Mouse (Mus musculus): Measurements from ENCODE around the gene Abcf1. TPM values are rescaled to one million over a fixed set of nuclear protein-coding genes. Genes with fewer than 3 reads are reported as not detected.

The Abcf1 gene
- polyA plus RNA-seq, 1 experiment from 2014 or later = 71.1 TPM

- no peak overlapping the region for H3K4me2 ChIP-seq (ENCODE audit: low read depth, low read length)
- H3K9me3 ChIP-seq (ENCODE audit: control insufficient read depth, low read length) = no peaks in the 10 kb centered on the region
- no peak overlapping the region for H3K27ac ChIP-seq (ENCODE audit: low read depth, low read length)
- no peak overlapping the region for H3K9ac ChIP-seq (replicated peaks; ENCODE audit: low read depth, low read length)
- H3K4me1 ChIP-seq (ENCODE audit: control insufficient read depth, insufficient read depth, low read length) = no peaks in the 10 kb centered on the region
- no peak for ATAC-seq (ENCODE audit: low read depth)
- 97% methylated on average over 12 of the region's 12 CpGs for WGBS
- no peaks in the 10 kb centered on the region for H3K27me3 ChIP-seq (ENCODE audit: control insufficient read depth, insufficient read depth, low read length)
- H3K36me3 ChIP-seq (ENCODE audit: control insufficient read depth, insufficient read depth, low read length) = peaks cover 45% of the 10 kb centered on the region
- H3K4me3 ChIP-seq (ENCODE audit: low read depth, low read length) = no peak overlapping the region
Measured at GRCm38 (mm10) chr17:35930627-35931026, 38.9 kb downstream of the Abcf1 start.

GRCm38 (mm10) chr17:35929534-35929933 is 40.0 kb downstream of the Abcf1 start:
- 98% methylated on average over 2 of the region's 2 CpGs for WGBS
- H3K4me3 ChIP-seq (ENCODE audit: low read depth, low read length) = no peak overlapping the region
- H3K9me3 ChIP-seq (ENCODE audit: control insufficient read depth, low read length) = no peaks in the 10 kb centered on the region
- H3K9ac ChIP-seq (replicated peaks; ENCODE audit: low read depth, low read length) = no peak overlapping the region
- no peaks in the 10 kb centered on the region for H3K27me3 ChIP-seq (ENCODE audit: control insufficient read depth, insufficient read depth, low read length)
- no peak for ATAC-seq (ENCODE audit: low read depth)
- H3K36me3 ChIP-seq (ENCODE audit: control insufficient read depth, insufficient read depth, low read length) = peaks cover 52% of the 10 kb centered on the region
- H3K27ac ChIP-seq (ENCODE audit: low read depth, low read length) = no peak overlapping the region
- H3K4me2 ChIP-seq (ENCODE audit: low read depth, low read length) = no peak overlapping the region
- H3K4me1 ChIP-seq (ENCODE audit: control insufficient read depth, insufficient read depth, low read length) = no peaks in the 10 kb centered on the region

DNA sequence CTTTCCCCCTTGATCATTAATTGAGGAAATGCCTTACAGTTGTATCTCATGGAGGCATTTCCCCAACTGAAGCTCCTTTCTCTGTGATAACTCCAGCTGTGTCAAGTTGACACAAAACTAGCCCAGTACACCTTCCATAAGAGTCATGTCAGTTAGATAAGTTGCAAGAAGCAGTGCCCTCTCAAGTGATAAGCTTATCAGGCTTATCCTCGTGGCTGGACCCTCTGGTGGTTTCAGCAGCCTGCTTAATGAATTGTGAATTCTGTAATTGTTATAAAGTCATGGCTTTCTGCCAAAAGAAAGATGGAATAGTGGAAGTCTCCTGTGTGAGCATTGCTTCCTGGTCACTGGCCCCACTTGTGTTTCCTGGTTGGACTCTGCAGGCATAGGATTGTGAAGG is 42.1 kb downstream of the Abcf1 start:
- H3K36me3 ChIP-seq (ENCODE audit: control insufficient read depth, insufficient read depth, low read length) = peaks cover 62% of the 10 kb centered on the region
- no peak overlapping the region for H3K4me3 ChIP-seq (ENCODE audit: low read depth, low read length)
- no peaks in the 10 kb centered on the region for H3K9me3 ChIP-seq (ENCODE audit: control insufficient read depth, low read length)
- no peaks in the 10 kb centered on the region for H3K4me1 ChIP-seq (ENCODE audit: control insufficient read depth, insufficient read depth, low read length)
- H3K9ac ChIP-seq (replicated peaks; ENCODE audit: low read depth, low read length) = no peak overlapping the region
- no peak overlapping the region for H3K27ac ChIP-seq (ENCODE audit: low read depth, low read length)
- H3K4me2 ChIP-seq (ENCODE audit: low read depth, low read length) = no peak overlapping the region
- H3K27me3 ChIP-seq (ENCODE audit: control insufficient read depth, insufficient read depth, low read length) = no peaks in the 10 kb centered on the region
- WGBS = 78% methylated on average over 1 of the region's 1 CpGs
- ATAC-seq (ENCODE audit: low read depth) = no peak

DNA sequence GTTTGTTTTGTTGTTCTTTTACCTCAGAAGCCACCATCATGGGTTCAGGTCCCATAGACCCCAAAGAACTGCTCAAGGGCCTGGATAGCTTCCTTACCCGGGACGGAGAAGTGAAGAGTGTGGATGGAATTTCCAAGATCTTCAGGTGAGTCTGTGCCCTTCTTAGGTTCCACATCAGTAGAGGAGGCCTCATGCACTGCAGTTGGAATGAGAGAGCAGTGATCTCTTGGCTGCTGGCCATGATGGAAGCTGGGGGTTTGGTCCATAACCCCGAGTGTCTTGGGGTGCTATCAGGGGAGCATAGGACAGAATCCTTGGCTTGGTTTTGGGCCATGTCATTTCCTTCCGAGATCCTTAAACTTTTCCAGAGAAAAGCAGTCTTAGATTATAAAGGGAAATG is 46.3 kb downstream of the Abcf1 start:
- H3K4me3 ChIP-seq (ENCODE audit: low read depth, low read length) = no peak overlapping the region
- no peak overlapping the region for H3K27ac ChIP-seq (ENCODE audit: low read depth, low read length)
- no peak overlapping the region for H3K9ac ChIP-seq (replicated peaks; ENCODE audit: low read depth, low read length)
- H3K36me3 ChIP-seq (ENCODE audit: control insufficient read depth, insufficient read depth, low read length) = peaks cover 39% of the 10 kb centered on the region
- ATAC-seq (ENCODE audit: low read depth) = no peak
- H3K4me1 ChIP-seq (ENCODE audit: control insufficient read depth, insufficient read depth, low read length) = peaks cover 18% of the 10 kb centered on the region
- WGBS = 97% methylated on average over 4 of the region's 4 CpGs
- H3K4me2 ChIP-seq (ENCODE audit: low read depth, low read length) = no peak overlapping the region
- no peaks in the 10 kb centered on the region for H3K27me3 ChIP-seq (ENCODE audit: control insufficient read depth, insufficient read depth, low read length)
- H3K9me3 ChIP-seq (ENCODE audit: control insufficient read depth, low read length) = no peaks in the 10 kb centered on the region

- H3K4me2 ChIP-seq (ENCODE audit: low read depth, low read length) = no peak overlapping the region
- H3K9me3 ChIP-seq (ENCODE audit: control insufficient read depth, low read length) = no peaks in the 10 kb centered on the region
- peaks cover 32% of the 10 kb centered on the region for H3K36me3 ChIP-seq (ENCODE audit: control insufficient read depth, insufficient read depth, low read length)
- 85% methylated on average over 3 of the region's 3 CpGs for WGBS
- H3K9ac ChIP-seq (replicated peaks; ENCODE audit: low read depth, low read length) = no peak overlapping the region
- no peaks in the 10 kb centered on the region for H3K27me3 ChIP-seq (ENCODE audit: control insufficient read depth, insufficient read depth, low read length)
- H3K4me3 ChIP-seq (ENCODE audit: low read depth, low read length) = no peak overlapping the region
- peaks cover 18% of the 10 kb centered on the region for H3K4me1 ChIP-seq (ENCODE audit: control insufficient read depth, insufficient read depth, low read length)
- no peak overlapping the region for H3K27ac ChIP-seq (ENCODE audit: low read depth, low read length)
- ATAC-seq (ENCODE audit: low read depth) = no peak
Measured at GRCm38 (mm10) chr17:35922566-35922965, 47.0 kb downstream of the Abcf1 start.

DNA sequence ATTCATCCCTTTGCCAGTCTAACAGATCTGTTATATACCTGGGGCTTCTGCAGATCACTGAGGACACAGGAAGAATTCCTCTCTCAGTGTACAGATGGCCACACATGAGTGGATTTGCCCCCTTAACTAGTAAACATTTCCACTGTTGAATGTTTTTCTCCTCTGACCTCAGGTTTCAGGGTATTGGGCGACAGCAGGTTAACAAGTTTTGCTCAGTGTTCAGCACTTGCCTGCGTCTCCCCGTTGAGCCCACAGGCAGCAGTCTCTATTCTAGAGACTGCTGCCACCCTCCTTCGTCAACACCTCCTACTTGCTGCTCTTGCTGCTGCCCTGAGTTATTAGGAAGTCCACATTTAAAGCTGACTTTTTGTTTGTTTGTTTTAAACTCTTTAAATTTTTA is 47.9 kb downstream of the Abcf1 start:
- Histone ChIP-seq H3K27me3 (ENCODE audit: control insufficient read depth, insufficient read depth, low read length) (no peaks in the 10 kb centered on the region), H3K4me1 (ENCODE audit: control insufficient read depth, insufficient read depth, low read length) (peaks cover 18% of the 10 kb centered on the region), H3K4me2 (ENCODE audit: low read depth, low read length) (no peak overlapping the region), H3K4me3 (ENCODE audit: low read depth, low read length) (no peak overlapping the region), H3K27ac (ENCODE audit: low read depth, low read length) (no peak overlapping the region), H3K36me3 (ENCODE audit: control insufficient read depth, insufficient read depth, low read length) (peaks cover 26% of the 10 kb centered on the region), H3K9me3 (ENCODE audit: control insufficient read depth, low read length) (no peaks in the 10 kb centered on the region), H3K9ac (replicated peaks; ENCODE audit: low read depth, low read length) (0 out of 2 replicates have a peak overlapping the region, but pooled peaks have one; percentile 26)
- ATAC-seq (ENCODE audit: low read depth) = no peak
- 88% methylated on average over 4 of the region's 4 CpGs for WGBS

DNA sequence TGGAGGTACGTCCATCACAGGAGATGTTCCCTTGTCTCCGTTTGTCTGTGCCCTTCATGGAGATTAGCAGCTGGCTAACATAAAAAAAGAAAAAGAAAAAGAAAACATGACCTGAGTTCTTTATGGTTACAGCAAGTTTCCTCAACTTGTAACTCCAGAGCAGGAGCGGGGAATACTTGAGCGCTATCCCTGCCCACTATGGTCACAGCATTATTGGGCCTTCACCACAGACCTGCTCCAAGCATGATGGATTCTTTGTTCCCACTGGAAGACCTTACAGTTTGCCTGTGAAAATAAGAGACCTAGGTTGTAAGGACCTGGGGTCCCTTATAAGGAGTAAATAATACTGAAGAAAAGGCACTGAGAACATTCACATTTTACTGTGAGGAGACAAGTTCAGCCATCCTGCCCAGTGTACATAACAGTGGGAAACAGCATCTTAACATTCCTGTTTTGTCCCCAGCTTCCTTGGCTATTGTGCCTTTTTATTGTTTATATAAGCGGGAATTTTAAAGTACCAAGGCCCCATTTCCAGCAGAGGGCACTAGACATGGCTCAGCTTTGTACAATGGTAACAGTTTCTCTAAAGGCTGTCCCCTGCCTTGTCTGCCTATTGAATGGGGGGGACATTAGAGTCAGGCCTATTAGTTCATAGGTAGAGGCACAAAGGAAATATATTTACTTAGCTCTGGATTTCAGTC is 48.5 kb downstream of the Abcf1 start:
- WGBS = 68% methylated on average over 5 of the region's 5 CpGs
- Histone ChIP-seq H3K9me3 (ENCODE audit: control insufficient read depth, low read length) (no peaks in the 10 kb centered on the region), H3K4me3 (ENCODE audit: low read depth, low read length) (no peak overlapping the region), H3K4me2 (ENCODE audit: low read depth, low read length) (peak overlapping the region; percentile 69), H3K27me3 (ENCODE audit: control insufficient read depth, insufficient read depth, low read length) (no peaks in the 10 kb centered on the region), H3K27ac (ENCODE audit: low read depth, low read length) (peak overlapping the region; percentile 97), H3K36me3 (ENCODE audit: control insufficient read depth, insufficient read depth, low read length) (peaks cover 19% of the 10 kb centered on the region), H3K4me1 (ENCODE audit: control insufficient read depth, insufficient read depth, low read length) (peaks cover 18% of the 10 kb centered on the region), H3K9ac (replicated peaks; ENCODE audit: low read depth, low read length) (no peak overlapping the region; the same call in 1 of the 2 replicates)
- ATAC-seq (ENCODE audit: low read depth) = no peak

DNA sequence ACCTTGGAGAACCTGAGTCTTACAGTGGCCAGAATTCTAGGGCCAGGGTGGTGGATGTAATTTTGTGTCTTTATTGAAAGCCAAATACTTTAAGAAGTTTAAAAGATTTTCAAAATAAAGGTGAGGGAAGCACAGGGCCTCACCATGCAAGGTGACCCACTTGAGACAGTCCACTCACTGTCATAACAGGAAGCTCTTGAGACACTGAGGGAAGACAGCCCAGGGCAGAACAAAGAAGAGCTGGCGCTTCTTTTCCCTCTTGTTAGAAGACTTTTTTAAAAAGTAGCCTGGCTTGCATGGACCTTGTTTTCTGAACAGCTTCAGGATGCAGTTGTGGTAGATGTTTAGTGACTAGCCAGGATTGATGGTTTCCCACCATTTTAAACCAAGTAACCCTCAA is 49.2 kb downstream of the Abcf1 start:
- Histone ChIP-seq H3K36me3 (ENCODE audit: control insufficient read depth, insufficient read depth, low read length) (peaks cover 17% of the 10 kb centered on the region), H3K9ac (replicated peaks; ENCODE audit: low read depth, low read length) (peak overlapping the region; percentile 99; the same call in 1 of the 2 replicates), H3K4me1 (ENCODE audit: control insufficient read depth, insufficient read depth, low read length) (peaks cover 20% of the 10 kb centered on the region), H3K27me3 (ENCODE audit: control insufficient read depth, insufficient read depth, low read length) (no peaks in the 10 kb centered on the region), H3K4me2 (ENCODE audit: low read depth, low read length) (peak overlapping the region; percentile 69), H3K27ac (ENCODE audit: low read depth, low read length) (peak overlapping the region; percentile 97), H3K9me3 (ENCODE audit: control insufficient read depth, low read length) (no peaks in the 10 kb centered on the region), H3K4me3 (ENCODE audit: low read depth, low read length) (peak overlapping the region; percentile 66)
- 81% methylated on average over 1 of the region's 1 CpGs for WGBS
- no peak for ATAC-seq (ENCODE audit: low read depth)

DNA sequence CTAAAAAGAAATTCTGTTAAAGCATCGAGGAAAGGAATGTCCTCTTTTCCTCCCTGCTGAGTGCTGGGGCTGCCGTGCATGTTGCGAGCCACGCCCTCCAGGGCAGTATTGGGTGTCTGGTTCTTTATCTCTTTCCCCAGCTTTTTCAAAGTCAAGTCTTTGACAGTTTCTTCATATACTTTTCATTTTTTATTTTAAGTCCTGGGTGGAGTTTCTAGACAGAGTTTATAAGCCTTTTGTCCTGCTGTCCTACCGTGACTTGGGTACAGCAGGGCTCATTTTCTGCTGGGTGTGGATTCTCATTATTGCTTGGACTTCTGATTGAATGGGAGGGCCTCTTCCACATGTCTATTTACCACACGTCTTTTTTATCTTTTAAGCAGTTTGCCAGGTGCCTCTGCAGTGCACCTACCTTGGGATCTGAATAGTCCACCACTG is 49.7 kb downstream of the Abcf1 start:
- Histone ChIP-seq H3K36me3 (ENCODE audit: control insufficient read depth, insufficient read depth, low read length) (peaks cover 13% of the 10 kb centered on the region), H3K9me3 (ENCODE audit: control insufficient read depth, low read length) (no peaks in the 10 kb centered on the region), H3K9ac (replicated peaks; ENCODE audit: low read depth, low read length) (peak overlapping the region; percentile 99), H3K4me1 (ENCODE audit: control insufficient read depth, insufficient read depth, low read length) (peaks cover 23% of the 10 kb centered on the region), H3K27me3 (ENCODE audit: control insufficient read depth, insufficient read depth, low read length) (no peaks in the 10 kb centered on the region), H3K4me2 (ENCODE audit: low read depth, low read length) (peak overlapping the region; percentile 69), H3K27ac (ENCODE audit: low read depth, low read length) (peak overlapping the region; percentile 97), H3K4me3 (ENCODE audit: low read depth, low read length) (peak overlapping the region; percentile 66)
- WGBS = 35% methylated on average over 6 of the region's 6 CpGs
- no peak for ATAC-seq (ENCODE audit: low read depth)
